ENCODE assay signal across 24 mouse cellular contexts in genomic region chr1:82042527-82042926, GRCm38 (mm10).
DNase-seq lines count a peak whose midpoint lies in the region; ATAC-seq lines count a peak whose summit lies in the region.
"Had no signal": no experiment of that assay in that cellular context is flagged by ENCODE, and none has a peak within 500 bp of the region (broad histone marks: within the 10 kb centered on the region; RNA-seq: fewer than 3 reads in every experiment).

No protein-coding gene starts in this region.

- no peaks in the 10 kb centered on the region for H3K9me3 ChIP-seq in lung, embryonic 15.5 days
- H3K9me3 ChIP-seq: forebrain, embryonic 12.5 days; forebrain, embryonic 15.5 days; heart, embryonic 10.5 days; heart, embryonic 13.5 days had no signal

- H3K4me2 ChIP-seq in lung, embryonic 15.5 days = no peak overlapping the region
- H3K4me2 ChIP-seq: forebrain, embryonic 12.5 days; forebrain, embryonic 15.5 days; heart, embryonic 13.5 days; hindbrain, embryonic 14.5 days had no signal

- H3K4me1 ChIP-seq in lung, embryonic 15.5 days = peaks cover 16% of the 10 kb centered on the region; the same call in 1 of the 2 replicates
- H3K4me1 ChIP-seq: forebrain, embryonic 12.5 days; forebrain, embryonic 15.5 days; heart, embryonic 10.5 days; heart, embryonic 13.5 days had no signal

- ATAC-seq in lung, embryonic 15.5 days (ENCODE audit: borderline replicate concordance, extremely low read depth, low FRiP score, low TSS enrichment) = no peak
- ATAC-seq: activated CD4-positive, CD25-positive, alpha-beta regulatory T cell, adult 4 months; CD4-positive, CD25-positive, alpha-beta regulatory T cell, adult 4 months; forebrain, embryonic 15.5 days; hindbrain, postnatal 0 days; inflammation-experienced regulatory T-cells, adult 6 months had no signal

- no peak for DNase-seq in lung, postnatal 14 days
- DNase-seq in gonadal fat pad, adult 2 months (ENCODE audit: low read depth) = peak; percentile 57
- DNase-seq in retina, postnatal 7 days (ENCODE audit: low read depth, low spot score) = peak; percentile 37
- DNase-seq in cerebellum, postnatal 10 days = no peak
- no peak for DNase-seq in right cerebral cortex, postnatal 25 days
- DNase-seq: adrenal gland, adult 8-10 months; adrenal gland, postnatal 25 days; cerebellum, adult 11-12 months; cerebellum, adult 9-10 months; cerebellum, postnatal 25 days; gastrocnemius, postnatal 25 days; heart, adult 2 months; heart, postnatal 14 days; heart, postnatal 4 days had no signal

- WGBS in lung, embryonic 15.5 days = 56% methylated on average over 3 of the region's 3 CpGs

- H3K9ac ChIP-seq in lung, embryonic 15.5 days = no peak overlapping the region
- H3K9ac ChIP-seq: forebrain, embryonic 12.5 days; forebrain, embryonic 15.5 days; heart, embryonic 13.5 days; hindbrain, embryonic 14.5 days had no signal

- H3K36me3 ChIP-seq in lung, embryonic 15.5 days = no peaks in the 10 kb centered on the region
- H3K36me3 ChIP-seq: forebrain, embryonic 12.5 days; forebrain, embryonic 15.5 days; heart, embryonic 10.5 days; heart, embryonic 13.5 days had no signal

- H3K27me3 ChIP-seq in lung, embryonic 15.5 days = no peaks in the 10 kb centered on the region
- H3K27me3 ChIP-seq: forebrain, embryonic 15.5 days; heart, embryonic 13.5 days had no signal

- H3K4me3 ChIP-seq in lung, embryonic 15.5 days = no peak overlapping the region
- H3K4me3 ChIP-seq: forebrain, embryonic 12.5 days; forebrain, embryonic 15.5 days; heart, adult 2 months; heart, embryonic 10.5 days; heart, embryonic 13.5 days had no signal

- 0 out of 2 replicates have a peak overlapping the region, but pooled peaks have one; percentile 60 for H3K27ac ChIP-seq in lung, embryonic 15.5 days
- H3K27ac ChIP-seq: forebrain, embryonic 12.5 days; forebrain, embryonic 15.5 days; heart, adult 2 months; heart, embryonic 10.5 days; heart, embryonic 13.5 days; hindbrain, embryonic 14.5 days; hindbrain, postnatal 0 days had no signal

Comparison
In these comparisons a context has a peak if more than half of its experiments do, and no peak if none do; other contexts are left out.
1. DNase-seq: peak in gonadal fat pad, adult 2 months (single experiment) and retina, postnatal 7 days (single experiment); none in lung, postnatal 14 days (single experiment), cerebellum, postnatal 10 days (0 of 2) and right cerebral cortex, postnatal 25 days (single experiment).